ENCODE assay signal across 18 mouse cellular contexts in genomic region chr5:141239401-141239800, GRCm38 (mm10). TPM values are rescaled to one million over a fixed set of nuclear protein-coding genes. Genes with fewer than 3 reads are reported as not detected.
DNase-seq lines count a peak whose midpoint lies in the region; ATAC-seq and TF ChIP-seq lines count a peak whose summit lies in the region.
"Had no signal": no experiment of that assay in that cellular context is flagged by ENCODE, and none has a peak within 500 bp of the region (broad histone marks: within the 10 kb centered on the region; RNA-seq: fewer than 3 reads in every experiment).

No protein-coding gene starts in this region.

- no peak for TF ChIP-seq CTCF in liver, postnatal 0 days (IDR thresholded peaks at IDR 0.05; ENCODE audit: low read depth)

- peak overlapping the region; percentile 97; the same call in 1 of the 2 replicates for H3K4me2 ChIP-seq in neural tube, embryonic 12.5 days (replicated peaks)
- H3K4me2 ChIP-seq in heart, embryonic 15.5 days, result peak overlapping the region; percentile 95; the same call in 1 of the 2 replicates
- no peak overlapping the region for H3K4me2 ChIP-seq in liver, postnatal 0 days (ENCODE audit: low read depth, low read length)
- no peak overlapping the region for H3K4me2 ChIP-seq in intestine, embryonic 15.5 days (replicated peaks)

- H3K4me3 ChIP-seq in neural tube, embryonic 12.5 days, result no peak overlapping the region
- no peak overlapping the region for H3K4me3 ChIP-seq in heart, embryonic 15.5 days
- no peak overlapping the region for H3K4me3 ChIP-seq in liver, postnatal 0 days (ENCODE audit: low read depth, low read length)
- no peak overlapping the region for H3K4me3 ChIP-seq in intestine, embryonic 15.5 days (replicated peaks)
- H3K4me3 ChIP-seq: hindbrain, embryonic 12.5 days; liver, embryonic 12.5 days; megakaryocyte, embryonic 14.5 days had no signal

- H3K9me3 ChIP-seq in neural tube, embryonic 12.5 days, result no peaks in the 10 kb centered on the region
- H3K9me3 ChIP-seq in heart, embryonic 15.5 days (replicated peaks), result no peaks in the 10 kb centered on the region
- no peaks in the 10 kb centered on the region for H3K9me3 ChIP-seq in liver, postnatal 0 days (ENCODE audit: low read length)
- no peaks in the 10 kb centered on the region for H3K9me3 ChIP-seq in intestine, embryonic 15.5 days
- H3K9me3 ChIP-seq: hindbrain, embryonic 12.5 days; liver, embryonic 12.5 days had no signal

- peaks cover 29% of the 10 kb centered on the region for H3K27me3 ChIP-seq in neural tube, embryonic 12.5 days (replicated peaks)
- H3K27me3 ChIP-seq in heart, embryonic 15.5 days, result peaks cover 26% of the 10 kb centered on the region
- peaks cover 34% of the 10 kb centered on the region for H3K27me3 ChIP-seq in liver, postnatal 0 days (ENCODE audit: insufficient read depth, low read length)
- peaks cover 25% of the 10 kb centered on the region for H3K27me3 ChIP-seq in intestine, embryonic 15.5 days (replicated peaks)

- WGBS in neural tube, embryonic 12.5 days, result 27% methylated on average over 5 of the region's 5 CpGs
- WGBS in heart, embryonic 15.5 days, result 40% methylated on average over 5 of the region's 5 CpGs
- 29% methylated on average over 5 of the region's 5 CpGs for WGBS in liver, postnatal 0 days (ENCODE audit: insufficient replicate concordance)
- WGBS in intestine, embryonic 15.5 days, result 40% methylated on average over 5 of the region's 5 CpGs

- peak; percentile 43 for DNase-seq in gastrocnemius, adult 18-20 months (ENCODE audit: low spot score)
- DNase-seq in gastrocnemius, adult 8-10 months (ENCODE audit: low spot score in 2 of 2), result no peak
- DNase-seq in neural tube, embryonic 10.5 days (ENCODE audit: extremely low spot score, low spot score), result no peak
- DNase-seq in liver, postnatal 0 days, result no peak
- no peak for DNase-seq in ovary, adult 18-20 months (ENCODE audit: low spot score)
- DNase-seq: cerebellum, adult 8-10 months; embryo, embryonic 11 days; kidney, postnatal 25 days; thymus, postnatal 25 days had no signal

- no peak overlapping the region for H3K9ac ChIP-seq in neural tube, embryonic 12.5 days
- no peak overlapping the region for H3K9ac ChIP-seq in heart, embryonic 15.5 days
- no peak overlapping the region for H3K9ac ChIP-seq in liver, postnatal 0 days (replicated peaks)
- no peak overlapping the region for H3K9ac ChIP-seq in intestine, embryonic 15.5 days
- H3K9ac ChIP-seq: hindbrain, embryonic 12.5 days; liver, embryonic 12.5 days had no signal

- peaks cover 34% of the 10 kb centered on the region for H3K4me1 ChIP-seq in neural tube, embryonic 12.5 days
- peaks cover 33% of the 10 kb centered on the region for H3K4me1 ChIP-seq in heart, embryonic 15.5 days (replicated peaks)
- peaks cover 13% of the 10 kb centered on the region for H3K4me1 ChIP-seq in liver, postnatal 0 days (ENCODE audit: insufficient read depth)
- peaks cover 25% of the 10 kb centered on the region for H3K4me1 ChIP-seq in intestine, embryonic 15.5 days (replicated peaks)

- no peaks in the 10 kb centered on the region for H3K36me3 ChIP-seq in neural tube, embryonic 12.5 days
- H3K36me3 ChIP-seq in heart, embryonic 15.5 days, result no peaks in the 10 kb centered on the region
- H3K36me3 ChIP-seq in liver, postnatal 0 days (replicated peaks; ENCODE audit: insufficient read depth, low read length), result no peaks in the 10 kb centered on the region
- no peaks in the 10 kb centered on the region for H3K36me3 ChIP-seq in intestine, embryonic 15.5 days
- H3K36me3 ChIP-seq: hindbrain, embryonic 12.5 days; liver, embryonic 12.5 days had no signal

- no peak for ATAC-seq in neural tube, embryonic 12.5 days (ENCODE audit: low FRiP score, low read depth)
- no peak for ATAC-seq in heart, embryonic 15.5 days (replicated peaks; ENCODE audit: insufficient number of reproducible peaks, insufficient read depth, low FRiP score, low read depth)
- no peak for ATAC-seq in liver, postnatal 0 days
- ATAC-seq in intestine, embryonic 15.5 days, result no peak
- ATAC-seq: forebrain, embryonic 16.5 days; intestine, postnatal 0 days; liver, embryonic 12.5 days; midbrain, embryonic 16.5 days had no signal

- TF ChIP-seq EP300 in liver, postnatal 0 days (IDR thresholded peaks at IDR 0.05; ENCODE audit: low read depth), result no peak

- no peak overlapping the region for H3K27ac ChIP-seq in neural tube, embryonic 12.5 days
- H3K27ac ChIP-seq in heart, embryonic 15.5 days, result no peak overlapping the region
- no peak overlapping the region for H3K27ac ChIP-seq in liver, postnatal 0 days (ENCODE audit: low read depth)
- no peak overlapping the region for H3K27ac ChIP-seq in intestine, embryonic 15.5 days
- H3K27ac ChIP-seq: hindbrain, embryonic 12.5 days; liver, embryonic 12.5 days had no signal

RNA-seq across cellular contexts. Expression of gene Sdk1, which starts 1.9 kb away (rescaled TPM):
- 1 to 10 TPM in 1 of 2 experiments, under 1 TPM in 1; 0.89 to 1.2 TPM for total RNA-seq in gastrocnemius, adult 18-20 months (2021)
- total RNA-seq in gastrocnemius, adult 8-10 months (2022), result 1 to 10 TPM in 3 of 4 experiments, under 1 TPM in 1; 0.77 to 1.4 (median 1.2) TPM
- polyA plus RNA-seq in neural tube, embryonic 12.5 days (2016; fragmentation: Nextera tagmentation; extraction: Ambion mirVana), result 3.8 and 4.7 TPM in 2 replicates
- polyA plus RNA-seq in heart, embryonic 15.5 days (2015; fragmentation: Nextera tagmentation; extraction: Ambion mirVana), result 1.5 and 1.7 TPM in 2 replicates
- 0.06 and 0.09 TPM in 2 replicates for polyA plus RNA-seq in liver, postnatal 0 days (2015; fragmentation: Nextera tagmentation; extraction: Ambion mirVana)
- polyA plus RNA-seq in intestine, embryonic 15.5 days (2015; fragmentation: Nextera tagmentation; extraction: Ambion mirVana), result 2.5 and 2.7 TPM in 2 replicates

Comparison
In these comparisons a context has a peak if more than half of its experiments do, and no peak if none do; other contexts are left out.
1. H3K4me2 ChIP-seq: peak in neural tube, embryonic 12.5 days (single experiment) and heart, embryonic 15.5 days (single experiment); none in liver, postnatal 0 days (single experiment) and intestine, embryonic 15.5 days (single experiment).